Mouse (Mus musculus): Measurements from ENCODE around the gene Zic4. TPM values are rescaled to one million over a fixed set of nuclear protein-coding genes. Genes with fewer than 3 reads are reported as not detected.

Gene Zic4
- polyA plus RNA-seq, 1 experiment from 2014 or later, result not detected

GRCm38 (mm10) chr9:91365664-91366063, 3.5 kb downstream of the Zic4 start, which contains the start of gene Zic1:
Zic1 (minus strand) TSS chr9:91365810.
- no peak for ATAC-seq (ENCODE audit: borderline replicate concordance, extremely low read depth, low FRiP score, low TSS enrichment)
- Histone ChIP-seq H3K36me3 (no peaks in the 10 kb centered on the region), H3K4me3 (peak within 1 kb of the TSS; percentile 24), H3K4me1 (peaks cover 23% of the 10 kb centered on the region), H3K27me3 (peaks cover 96% of the 10 kb centered on the region), H3K9me3 (no peaks in the 10 kb centered on the region), H3K27ac (no peak within 1 kb of the TSS), H3K9ac (no peak within 1 kb of the TSS), H3K4me2 (peak within 1 kb of the TSS; percentile 39)
- 1% methylated on average over 30 of the region's 33 CpGs for WGBS

GRCm38 (mm10) chr9:91366226-91366998, 4.2 kb downstream of the Zic4 start:
- Histone ChIP-seq H3K9me3 (no peaks in the 10 kb centered on the region), H3K9ac (no peak overlapping the region), H3K4me2 (no peak overlapping the region), H3K4me1 (peaks cover 23% of the 10 kb centered on the region), H3K4me3 (no peak overlapping the region), H3K36me3 (no peaks in the 10 kb centered on the region), H3K27ac (no peak overlapping the region), H3K27me3 (peaks cover 96% of the 10 kb centered on the region)
- ATAC-seq (ENCODE audit: borderline replicate concordance, extremely low read depth, low FRiP score, low TSS enrichment), result no peak
- WGBS, result 2% methylated on average over 17 of the region's 18 CpGs

GRCm38 (mm10) chr9:91366999-91367811, 5.0 kb downstream of the Zic4 start:
- Histone ChIP-seq H3K27me3 (peaks cover 96% of the 10 kb centered on the region), H3K9me3 (no peaks in the 10 kb centered on the region), H3K9ac (no peak overlapping the region), H3K36me3 (no peaks in the 10 kb centered on the region), H3K4me2 (no peak overlapping the region), H3K4me3 (no peak overlapping the region), H3K27ac (no peak overlapping the region), H3K4me1 (peaks cover 17% of the 10 kb centered on the region)
- 3% methylated on average over 30 of the region's 30 CpGs for WGBS
- no peak for ATAC-seq (ENCODE audit: borderline replicate concordance, extremely low read depth, low FRiP score, low TSS enrichment)

GRCm38 (mm10) chr9:91368150-91368549, 5.9 kb downstream of the Zic4 start:
- no peak for ATAC-seq (ENCODE audit: borderline replicate concordance, extremely low read depth, low FRiP score, low TSS enrichment)
- Histone ChIP-seq H3K27ac (no peak overlapping the region), H3K27me3 (peaks cover 96% of the 10 kb centered on the region), H3K36me3 (no peaks in the 10 kb centered on the region), H3K9me3 (no peaks in the 10 kb centered on the region), H3K4me3 (no peak overlapping the region), H3K9ac (no peak overlapping the region), H3K4me2 (no peak overlapping the region), H3K4me1 (peaks cover 15% of the 10 kb centered on the region)
- 4% methylated on average over 3 of the region's 3 CpGs for WGBS

GRCm38 (mm10) chr9:91368946-91369292, 6.7 kb downstream of the Zic4 start:
- ATAC-seq (ENCODE audit: borderline replicate concordance, extremely low read depth, low FRiP score, low TSS enrichment), result no peak
- H3K27ac ChIP-seq, result no peak overlapping the region
- WGBS, result 3% methylated on average over 13 of the region's 13 CpGs

GRCm38 (mm10) chr9:91369293-91369991, 7.2 kb downstream of the Zic4 start:
- no peaks in the 10 kb centered on the region for H3K9me3 ChIP-seq
- ATAC-seq (ENCODE audit: borderline replicate concordance, extremely low read depth, low FRiP score, low TSS enrichment), result no peak
- 3% methylated on average over 26 of the region's 26 CpGs for WGBS
- no peaks in the 10 kb centered on the region for H3K36me3 ChIP-seq
- H3K4me3 ChIP-seq, result no peak overlapping the region
- peaks cover 94% of the 10 kb centered on the region for H3K27me3 ChIP-seq
- H3K4me1 ChIP-seq, result peaks cover 12% of the 10 kb centered on the region
- H3K4me2 ChIP-seq, result no peak overlapping the region
- H3K27ac ChIP-seq, result no peak overlapping the region
- H3K9ac ChIP-seq, result no peak overlapping the region

More at GRCm38 (mm10) chr9:91368946-91369292, 6.7 kb downstream of the Zic4 start:
- Histone ChIP-seq H3K4me3 (no peak overlapping the region), H3K36me3 (no peaks in the 10 kb centered on the region), H3K4me2 (no peak overlapping the region), H3K9me3 (no peaks in the 10 kb centered on the region), H3K4me1 (peaks cover 15% of the 10 kb centered on the region), H3K27me3 (peaks cover 94% of the 10 kb centered on the region), H3K9ac (no peak overlapping the region)

GRCm38 (mm10) chr9:91370191-91370708, 8.0 kb downstream of the Zic4 start:
- ATAC-seq (ENCODE audit: borderline replicate concordance, extremely low read depth, low FRiP score, low TSS enrichment), result no peak
- Histone ChIP-seq H3K4me1 (peaks cover 4% of the 10 kb centered on the region; the same call in 1 of the 2 replicates), H3K27ac (no peak overlapping the region), H3K27me3 (peaks cover 94% of the 10 kb centered on the region), H3K36me3 (no peaks in the 10 kb centered on the region), H3K4me2 (no peak overlapping the region), H3K9me3 (no peaks in the 10 kb centered on the region), H3K4me3 (no peak overlapping the region), H3K9ac (no peak overlapping the region)
- WGBS, result 11% methylated on average over 6 of the region's 6 CpGs

GRCm38 (mm10) chr9:91371011-91371410, 8.8 kb downstream of the Zic4 start:
- ATAC-seq (ENCODE audit: borderline replicate concordance, extremely low read depth, low FRiP score, low TSS enrichment), result no peak
- no peaks in the 10 kb centered on the region for H3K4me1 ChIP-seq

GRCm38 (mm10) chr9:91371608-91372007, 9.4 kb downstream of the Zic4 start:
- Histone ChIP-seq H3K9ac (no peak overlapping the region), H3K4me3 (no peak overlapping the region), H3K4me2 (no peak overlapping the region), H3K27ac (no peak overlapping the region), H3K36me3 (no peaks in the 10 kb centered on the region), H3K9me3 (no peaks in the 10 kb centered on the region), H3K27me3 (peaks cover 97% of the 10 kb centered on the region), H3K4me1 (no peaks in the 10 kb centered on the region)
- ATAC-seq (ENCODE audit: borderline replicate concordance, extremely low read depth, low FRiP score, low TSS enrichment), result no peak
- 10% methylated on average over 4 of the region's 4 CpGs for WGBS

More at GRCm38 (mm10) chr9:91371011-91371410, 8.8 kb downstream of the Zic4 start:
- Histone ChIP-seq H3K9ac (no peak overlapping the region), H3K4me3 (no peak overlapping the region), H3K9me3 (no peaks in the 10 kb centered on the region), H3K27ac (no peak overlapping the region), H3K4me2 (no peak overlapping the region), H3K27me3 (peaks cover 96% of the 10 kb centered on the region), H3K36me3 (no peaks in the 10 kb centered on the region)

GRCm38 (mm10) chr9:91373811-91374575, 11.8 kb downstream of the Zic4 start:
- H3K9ac ChIP-seq, result no peak overlapping the region
- no peak overlapping the region for H3K4me2 ChIP-seq
- 23% methylated on average over 3 of the region's 3 CpGs for WGBS
- no peak overlapping the region for H3K4me3 ChIP-seq
- H3K4me1 ChIP-seq, result no peaks in the 10 kb centered on the region
- no peaks in the 10 kb centered on the region for H3K9me3 ChIP-seq
- no peak overlapping the region for H3K27ac ChIP-seq
- no peaks in the 10 kb centered on the region for H3K36me3 ChIP-seq
- ATAC-seq (ENCODE audit: borderline replicate concordance, extremely low read depth, low FRiP score, low TSS enrichment), result no peak
- peaks cover 98% of the 10 kb centered on the region for H3K27me3 ChIP-seq

GRCm38 (mm10) chr9:91374665-91375064, 12.5 kb downstream of the Zic4 start:
- WGBS, result 6% methylated on average over 4 of the region's 4 CpGs
- Histone ChIP-seq H3K4me2 (no peak overlapping the region), H3K27me3 (peaks cover 98% of the 10 kb centered on the region), H3K36me3 (no peaks in the 10 kb centered on the region), H3K4me3 (no peak overlapping the region), H3K27ac (no peak overlapping the region), H3K9me3 (no peaks in the 10 kb centered on the region), H3K9ac (no peak overlapping the region), H3K4me1 (no peaks in the 10 kb centered on the region)
- ATAC-seq (ENCODE audit: borderline replicate concordance, extremely low read depth, low FRiP score, low TSS enrichment), result no peak
